Comparison of ENCODE assay signal across 8 mouse cellular contexts in the genomic region with DNA sequence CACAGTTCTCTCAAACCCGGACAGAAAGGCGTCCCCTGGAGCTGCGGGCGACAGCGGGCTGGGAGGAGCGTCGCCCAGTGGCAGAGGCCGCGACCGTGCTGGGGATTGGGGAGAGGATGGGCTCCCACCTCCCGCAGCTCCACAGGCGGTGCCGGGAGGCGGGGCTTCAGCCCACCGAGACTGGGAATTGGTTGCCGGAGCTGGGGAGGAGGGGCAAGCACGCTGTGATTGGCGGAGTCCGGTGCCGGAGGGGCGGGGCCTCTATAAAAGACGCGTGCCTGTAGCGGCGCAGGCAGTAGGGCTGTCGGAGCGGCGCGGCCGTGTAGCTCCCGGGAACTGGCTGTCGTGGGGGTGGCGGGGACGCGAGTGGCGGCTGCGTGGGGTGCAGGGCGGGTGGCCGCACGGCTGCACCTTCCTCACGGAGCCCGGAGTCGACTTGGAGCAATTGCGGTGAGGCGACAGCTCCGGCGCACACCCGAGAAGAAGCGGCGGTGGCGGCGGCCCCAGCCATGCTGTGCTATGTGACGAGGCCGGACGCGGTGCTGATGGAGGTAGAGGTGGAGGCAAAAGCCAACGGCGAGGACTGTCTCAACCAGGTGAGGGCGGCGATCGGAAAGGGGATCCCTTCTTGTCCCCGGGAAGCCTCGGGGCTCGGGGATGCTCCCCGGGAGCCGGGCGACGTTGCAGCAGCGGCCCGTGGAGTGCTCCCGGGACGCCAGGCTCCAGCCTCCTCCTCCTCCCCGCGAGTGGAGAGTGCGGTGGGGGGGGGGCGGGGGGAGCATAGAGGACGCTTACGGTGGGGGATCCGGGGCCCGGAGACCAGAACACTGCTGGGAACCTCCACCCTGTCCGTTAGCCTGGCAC. TPM values are rescaled to one million over a fixed set of nuclear protein-coding genes. Genes with fewer than 3 reads are reported as not detected.
DNase-seq lines count a peak whose midpoint lies in the region; ATAC-seq lines count a peak whose summit lies in the region.

A gene (plus strand): TSS at position 295 of the 864 bp plus-strand sequence.

- peak; percentile 98 for DNase-seq in adrenal gland, adult 18-20 months (ENCODE audit: low spot score in 2 of 2)
- peak; percentile 97 for DNase-seq in embryo, embryonic 10.5 days (ENCODE audit: low spot score)
- DNase-seq in gastrocnemius, postnatal 14 days = peak; percentile 99
- DNase-seq in left cerebral cortex, adult 9 months (ENCODE audit: low spot score in 2 of 2) = peak; percentile 95 to 98
- DNase-seq in right cerebral cortex, adult 2 months (ENCODE audit: low spot score in 2 of 2) = peak; percentile 97 to 98
- DNase-seq in urinary bladder, postnatal 10 days (ENCODE audit: low spot score) = peak; percentile 98

- intact Hi-C loops in gastrocnemius, postnatal 14 days (cut with DNase I; ENCODE audit: low total_unique reads) = no loop called here

- H3K4me3 ChIP-seq in megakaryocyte, embryonic 14.5 days (replicated peaks) = peak within 1 kb of the TSS; percentile 99

- peak; percentile 87 for ATAC-seq in inflammation-experienced regulatory T-cells, adult 6 months

- no peaks in the 10 kb centered on the region for H3K27me3 ChIP-seq in megakaryocyte, embryonic 14.5 days (replicated peaks)

- H3K4me1 ChIP-seq in megakaryocyte, embryonic 14.5 days = peaks cover 44% of the 10 kb centered on the region

- peaks cover 14% of the 10 kb centered on the region for H3K9me3 ChIP-seq in megakaryocyte, embryonic 14.5 days

- peaks cover 34% of the 10 kb centered on the region for H3K36me3 ChIP-seq in megakaryocyte, embryonic 14.5 days (replicated peaks; ENCODE audit: low read length)

RNA-seq across cellular contexts. Expression of the gene that starts here (rescaled TPM):
- 1 to 10 TPM; 6.9 to 7.5 TPM for total RNA-seq in adrenal gland, adult 18-20 months (2021)
- total RNA-seq in gastrocnemius, postnatal 14 days (2021) = 10 to 100 TPM; 12.0 to 21.1 TPM
- polyA plus RNA-seq in inflammation-experienced regulatory T-cells, adult 6 months (2017; shearing (Covaris generic)) = 10 to 100 TPM in 2 of 3 experiments, 1 to 10 TPM in 1; 9.4 to 14.9 (median 13.6) TPM
- 4.6 and 7.1 TPM in 2 replicates for polyA plus RNA-seq in megakaryocyte, embryonic 14.5 days (2012; ENCODE audit: insufficient read depth, low replicate concordance)

Comparison
In these comparisons a context has a peak if more than half of its experiments do, and no peak if none do; other contexts are left out.
1. Peak in every context shown above with its lines: DNase-seq, ATAC-seq and H3K4me3 ChIP-seq.